Mouse (Mus musculus) retina, postnatal 7 days (tissue): ENCODE measurements around the gene Hoxd11.

Experiments used
- DNase-seq: peaks from one replicate; pipeline ENCODE4 v3.0.0-alpha.2; 2012; ENCODE audit warnings: low read depth, low spot score

The Hoxd11 gene

GRCm38 (mm10) chr2:74680561-74681398 lies 1.4 kb downstream of the Hoxd11 start:
- DNase-seq = no peak

GRCm38 (mm10) chr2:74681594-74682531 lies 2.5 kb downstream of the Hoxd11 start:
- no peak for DNase-seq

GRCm38 (mm10) chr2:74682796-74683195 lies 3.4 kb downstream of the Hoxd11 start:
- DNase-seq = no peak

- DNase-seq = no peak
Observed at GRCm38 (mm10) chr2:74683471-74683951, 4.2 kb downstream of the Hoxd11 start.

GRCm38 (mm10) chr2:74684106-74684505 lies 4.7 kb downstream of the Hoxd11 start:
- DNase-seq = no peak

- DNase-seq = no peak
Observed at GRCm38 (mm10) chr2:74685059-74685603, 5.8 kb downstream of the Hoxd11 start.

- DNase-seq = no peak
Observed at GRCm38 (mm10) chr2:74686301-74686987, 7.1 kb downstream of the Hoxd11 start.

GRCm38 (mm10) chr2:74686988-74687697 lies 7.8 kb downstream of the Hoxd11 start:
- DNase-seq = no peak

GRCm38 (mm10) chr2:74687698-74688555 lies 8.6 kb downstream of the Hoxd11 start:
- DNase-seq = no peak

- DNase-seq = no peak
Observed at GRCm38 (mm10) chr2:74688795-74689573, 9.6 kb downstream of the Hoxd11 start.

- no peak for DNase-seq
Observed at GRCm38 (mm10) chr2:74689574-74690337, 10.4 kb downstream of the Hoxd11 start.

- DNase-seq = no peak
Observed at GRCm38 (mm10) chr2:74690338-74690716, 11.0 kb downstream of the Hoxd11 start.

GRCm38 (mm10) chr2:74691022-74691951 lies 11.9 kb downstream of the Hoxd11 start, which contains the start of gene Hoxd10:
TSS of gene Hoxd10 (plus strand) at chr2:74691924.
- DNase-seq = no peak

- DNase-seq = no peak
Observed at GRCm38 (mm10) chr2:74691995-74692807, 12.8 kb downstream of the Hoxd11 start.

GRCm38 (mm10) chr2:74692808-74693431 lies 13.6 kb downstream of the Hoxd11 start:
- DNase-seq = no peak

- DNase-seq = no peak
Observed at GRCm38 (mm10) chr2:74693432-74693827, 14.1 kb downstream of the Hoxd11 start.
